Mouse (Mus musculus): ENCODE measurements around the gene Tlr3.
A peak's percentile ranks its signal among the peaks of the same experiment; 100 is the strongest.

DNA sequence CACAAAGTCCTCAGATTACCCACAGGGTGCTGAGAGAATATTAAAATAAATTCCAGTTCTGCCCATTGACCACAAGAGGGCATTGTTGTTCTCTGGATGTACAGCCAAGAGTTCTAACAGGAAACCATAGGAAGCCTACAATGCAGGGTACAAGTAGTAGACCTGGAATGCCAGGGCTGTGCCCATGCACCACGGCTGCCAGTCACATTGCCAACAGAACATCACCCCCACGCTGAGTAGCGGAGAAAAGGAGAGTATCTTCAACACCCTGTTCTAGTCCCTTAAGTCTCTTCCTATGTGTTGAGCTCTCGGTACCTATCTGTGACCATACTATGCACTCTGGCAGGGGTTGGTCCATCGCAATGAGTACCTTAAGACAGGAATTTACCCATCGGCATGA is 43.5 kb upstream of the Tlr3 start:
- peak; percentile 65 for TF ChIP-seq CTCF (conservative IDR thresholded peaks at IDR 0.05; ENCODE audit: low read length)
- no peak for TF ChIP-seq NANOG (IDR thresholded peaks at IDR 0.05; ENCODE audit: borderline replicate concordance, low read length)
